Mouse (Mus musculus): ENCODE data around the gene Dlgap1. TPM values are rescaled to one million over a fixed set of nuclear protein-coding genes. Genes with fewer than 3 reads are reported as not detected.

Gene Dlgap1
- polyA plus RNA-seq, 1 experiment from 2014 or later, result 2.9 TPM

DNA sequence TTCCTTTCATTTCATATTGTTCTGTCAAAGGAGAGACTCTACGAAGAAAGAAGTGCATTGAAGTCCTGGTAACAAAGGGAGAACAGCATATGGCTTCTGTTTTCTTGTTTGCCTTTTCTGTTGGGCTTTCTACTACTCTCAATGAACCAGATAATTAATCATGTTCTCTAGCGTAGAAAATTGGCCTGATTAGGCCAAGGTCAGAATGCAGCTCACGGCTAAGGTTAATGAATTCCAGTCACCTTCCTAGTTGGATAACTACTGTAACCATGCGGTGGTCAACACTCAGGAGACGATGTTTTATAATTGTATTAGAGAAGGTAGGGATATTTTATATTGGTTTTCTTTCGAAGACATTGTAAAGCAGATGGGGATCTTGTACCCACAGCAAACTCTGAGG lies 279.4 kb downstream of the Dlgap1 start:
- DNase-seq (ENCODE audit: low spot score) (no peak), ATAC-seq (replicated peaks; ENCODE audit: low FRiP score, low TSS enrichment, low read depth) (no peak)
- H3K4me1 ChIP-seq (replicated peaks; ENCODE audit: control insufficient read depth, insufficient read depth, low read length), result no peaks in the 10 kb centered on the region
- no peaks in the 10 kb centered on the region for H3K36me3 ChIP-seq (ENCODE audit: control insufficient read depth, insufficient read depth, low read length)
- H3K4me3 ChIP-seq (ENCODE audit: low read depth, low read length), result no peak overlapping the region
- WGBS, result 82% methylated on average over 6 of the region's 6 CpGs
- no peaks in the 10 kb centered on the region for H3K9me3 ChIP-seq (ENCODE audit: control insufficient read depth, low read length)
- no peak overlapping the region for H3K4me2 ChIP-seq (ENCODE audit: low read length)
- no peak overlapping the region for H3K9ac ChIP-seq (ENCODE audit: low read length)
- no peak overlapping the region for H3K27ac ChIP-seq (ENCODE audit: low read depth)
- no peaks in the 10 kb centered on the region for H3K27me3 ChIP-seq (replicated peaks; ENCODE audit: control insufficient read depth, insufficient read depth, low read length)

DNA sequence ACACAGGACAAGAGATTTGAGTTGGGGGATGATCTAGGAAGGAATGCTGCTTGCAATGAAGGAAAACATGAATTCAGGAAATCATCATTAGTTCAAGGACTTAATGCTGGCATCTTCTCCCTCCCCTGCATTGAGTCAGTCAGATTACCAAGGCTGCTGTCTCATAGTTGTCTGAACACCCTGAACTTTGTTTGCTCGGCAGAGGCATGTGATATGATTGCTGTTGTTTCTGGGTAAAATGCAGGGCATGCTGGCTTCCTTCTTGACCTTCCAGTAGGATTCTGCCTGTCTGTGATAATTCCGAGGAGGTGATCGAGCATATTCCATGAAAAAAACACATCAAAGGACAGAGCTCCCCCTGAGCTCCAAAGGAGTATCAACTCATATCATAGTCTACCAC lies 283.6 kb downstream of the Dlgap1 start:
- Histone ChIP-seq H3K4me3 (ENCODE audit: low read depth, low read length) (no peak overlapping the region), H3K4me1 (replicated peaks; ENCODE audit: control insufficient read depth, insufficient read depth, low read length) (no peaks in the 10 kb centered on the region), H3K4me2 (ENCODE audit: low read length) (no peak overlapping the region), H3K36me3 (ENCODE audit: control insufficient read depth, insufficient read depth, low read length) (no peaks in the 10 kb centered on the region), H3K9me3 (ENCODE audit: control insufficient read depth, low read length) (no peaks in the 10 kb centered on the region), H3K27ac (ENCODE audit: low read depth) (no peak overlapping the region), H3K27me3 (replicated peaks; ENCODE audit: control insufficient read depth, insufficient read depth, low read length) (no peaks in the 10 kb centered on the region), H3K9ac (ENCODE audit: low read length) (no peak overlapping the region)
- WGBS, result 89% methylated on average over 3 of the region's 3 CpGs
- DNase-seq (ENCODE audit: low spot score) (no peak), ATAC-seq (replicated peaks; ENCODE audit: low FRiP score, low TSS enrichment, low read depth) (no peak)

DNA sequence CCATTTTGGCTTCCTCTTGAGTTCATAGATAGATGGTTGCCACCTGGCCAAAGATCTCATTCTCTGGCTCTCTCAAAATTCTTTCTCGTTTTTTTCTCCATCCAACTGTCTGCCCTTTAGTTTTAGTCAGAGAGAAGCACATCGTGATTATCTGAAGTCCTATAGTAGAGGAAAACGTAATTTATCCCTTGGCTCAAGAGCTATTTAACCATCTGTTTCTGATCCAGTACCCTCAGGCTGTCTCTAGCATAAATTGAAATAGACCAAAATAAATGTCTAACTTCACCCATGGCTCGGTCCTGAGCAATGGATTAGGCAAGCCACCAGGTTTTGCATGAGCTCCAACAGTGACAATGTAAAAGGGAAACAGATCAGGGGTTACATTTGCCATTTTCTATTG lies 287.5 kb downstream of the Dlgap1 start:
- Histone ChIP-seq H3K27ac (ENCODE audit: low read depth) (no peak overlapping the region), H3K9ac (ENCODE audit: low read length) (no peak overlapping the region), H3K27me3 (replicated peaks; ENCODE audit: control insufficient read depth, insufficient read depth, low read length) (no peaks in the 10 kb centered on the region), H3K4me3 (ENCODE audit: low read depth, low read length) (no peak overlapping the region), H3K9me3 (ENCODE audit: control insufficient read depth, low read length) (no peaks in the 10 kb centered on the region), H3K4me2 (ENCODE audit: low read length) (no peak overlapping the region), H3K4me1 (replicated peaks; ENCODE audit: control insufficient read depth, insufficient read depth, low read length) (no peaks in the 10 kb centered on the region), H3K36me3 (ENCODE audit: control insufficient read depth, insufficient read depth, low read length) (no peaks in the 10 kb centered on the region)
- no peak for DNase-seq (ENCODE audit: low spot score)
- WGBS, result 79% methylated on average over 4 of the region's 4 CpGs
- ATAC-seq (replicated peaks; ENCODE audit: low FRiP score, low TSS enrichment, low read depth), result no peak

DNA sequence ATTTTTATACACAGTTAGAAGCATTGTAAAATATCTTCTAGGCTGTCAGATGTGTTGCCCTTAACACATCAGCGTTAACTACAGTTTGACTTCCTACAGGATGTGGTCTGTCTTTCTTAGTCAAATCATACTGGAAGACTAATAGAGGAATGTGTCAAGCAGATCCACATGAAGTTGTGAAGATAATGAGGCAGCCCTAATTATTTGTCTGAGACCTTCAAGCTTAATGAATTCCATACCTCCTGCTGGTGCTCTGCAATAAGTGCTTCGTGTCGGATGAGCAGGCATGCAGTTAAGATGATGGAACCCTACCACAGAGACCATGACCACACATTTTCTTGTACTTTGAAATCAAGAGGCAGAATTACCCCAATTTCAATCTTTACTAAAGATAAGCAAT lies 294.3 kb downstream of the Dlgap1 start:
- H3K4me1 ChIP-seq (replicated peaks; ENCODE audit: control insufficient read depth, insufficient read depth, low read length), result no peaks in the 10 kb centered on the region
- H3K27ac ChIP-seq (ENCODE audit: low read depth), result no peak overlapping the region
- no peak overlapping the region for H3K9ac ChIP-seq (ENCODE audit: low read length)
- no peak overlapping the region for H3K4me3 ChIP-seq (ENCODE audit: low read depth, low read length)
- H3K27me3 ChIP-seq (replicated peaks; ENCODE audit: control insufficient read depth, insufficient read depth, low read length), result no peaks in the 10 kb centered on the region
- no peak for DNase-seq (ENCODE audit: low spot score)
- no peaks in the 10 kb centered on the region for H3K9me3 ChIP-seq (ENCODE audit: control insufficient read depth, low read length)
- ATAC-seq (replicated peaks; ENCODE audit: low FRiP score, low TSS enrichment, low read depth), result no peak
- H3K4me2 ChIP-seq (ENCODE audit: low read length), result no peak overlapping the region
- WGBS, result 90% methylated on average over 3 of the region's 3 CpGs
- no peaks in the 10 kb centered on the region for H3K36me3 ChIP-seq (ENCODE audit: control insufficient read depth, insufficient read depth, low read length)

GRCm38 (mm10) chr17:70272125-70272524 lies 303.3 kb downstream of the Dlgap1 start:
- H3K4me2 ChIP-seq (ENCODE audit: low read length), result no peak overlapping the region
- WGBS, result 74% methylated on average over 2 of the region's 2 CpGs
- no peak overlapping the region for H3K9ac ChIP-seq (ENCODE audit: low read length)
- H3K36me3 ChIP-seq (ENCODE audit: control insufficient read depth, insufficient read depth, low read length), result no peaks in the 10 kb centered on the region
- ATAC-seq (replicated peaks; ENCODE audit: low FRiP score, low TSS enrichment, low read depth) (no peak), DNase-seq (ENCODE audit: low spot score) (no peak)
- no peaks in the 10 kb centered on the region for H3K4me1 ChIP-seq (replicated peaks; ENCODE audit: control insufficient read depth, insufficient read depth, low read length)
- H3K27ac ChIP-seq (ENCODE audit: low read depth), result no peak overlapping the region
- H3K27me3 ChIP-seq (replicated peaks; ENCODE audit: control insufficient read depth, insufficient read depth, low read length), result no peaks in the 10 kb centered on the region
- no peaks in the 10 kb centered on the region for H3K9me3 ChIP-seq (ENCODE audit: control insufficient read depth, low read length)
- H3K4me3 ChIP-seq (ENCODE audit: low read depth, low read length), result no peak overlapping the region

GRCm38 (mm10) chr17:70287708-70288107 lies 318.8 kb downstream of the Dlgap1 start:
- H3K4me2 ChIP-seq (ENCODE audit: low read length), result no peak overlapping the region
- DNase-seq (ENCODE audit: low spot score) (no peak), ATAC-seq (replicated peaks; ENCODE audit: low FRiP score, low TSS enrichment, low read depth) (no peak)
- no peak overlapping the region for H3K9ac ChIP-seq (ENCODE audit: low read length)
- no peaks in the 10 kb centered on the region for H3K9me3 ChIP-seq (ENCODE audit: control insufficient read depth, low read length)
- H3K4me1 ChIP-seq (replicated peaks; ENCODE audit: control insufficient read depth, insufficient read depth, low read length), result no peaks in the 10 kb centered on the region
- H3K27me3 ChIP-seq (replicated peaks; ENCODE audit: control insufficient read depth, insufficient read depth, low read length), result no peaks in the 10 kb centered on the region
- no peak overlapping the region for H3K4me3 ChIP-seq (ENCODE audit: low read depth, low read length)
- no peak overlapping the region for H3K27ac ChIP-seq (ENCODE audit: low read depth)
- H3K36me3 ChIP-seq (ENCODE audit: control insufficient read depth, insufficient read depth, low read length), result no peaks in the 10 kb centered on the region
- WGBS, result 84% methylated on average over 2 of the region's 2 CpGs

DNA sequence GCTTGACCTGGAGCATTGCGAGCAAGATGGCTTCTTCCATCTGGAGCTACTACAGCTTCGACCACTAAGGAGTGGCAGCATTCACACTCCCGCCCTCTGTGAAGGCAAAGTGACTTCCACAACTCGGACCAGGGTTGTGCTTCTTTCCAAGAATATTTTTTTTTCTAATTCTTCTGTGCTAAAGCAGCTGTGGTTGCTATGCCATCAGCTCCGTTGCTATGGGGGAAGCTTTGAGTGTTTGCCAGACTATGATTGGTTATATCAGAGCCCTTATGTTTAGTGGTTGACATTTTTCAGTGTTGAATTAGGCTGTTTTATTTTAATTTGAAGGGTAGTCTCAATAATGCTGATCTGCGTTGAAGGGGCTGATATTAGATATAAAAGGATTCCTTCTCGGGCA lies 325.2 kb downstream of the Dlgap1 start:
- Histone ChIP-seq H3K27me3 (replicated peaks; ENCODE audit: control insufficient read depth, insufficient read depth, low read length) (no peaks in the 10 kb centered on the region), H3K27ac (ENCODE audit: low read depth) (no peak overlapping the region), H3K4me3 (ENCODE audit: low read depth, low read length) (no peak overlapping the region), H3K36me3 (ENCODE audit: control insufficient read depth, insufficient read depth, low read length) (no peaks in the 10 kb centered on the region), H3K4me1 (replicated peaks; ENCODE audit: control insufficient read depth, insufficient read depth, low read length) (no peaks in the 10 kb centered on the region), H3K4me2 (ENCODE audit: low read length) (no peak overlapping the region), H3K9me3 (ENCODE audit: control insufficient read depth, low read length) (no peaks in the 10 kb centered on the region), H3K9ac (ENCODE audit: low read length) (no peak overlapping the region)
- DNase-seq (ENCODE audit: low spot score), result no peak
- 78% methylated on average over 7 of the region's 7 CpGs for WGBS
- ATAC-seq (replicated peaks; ENCODE audit: low FRiP score, low TSS enrichment, low read depth), result no peak

- Histone ChIP-seq H3K27ac (ENCODE audit: low read depth) (no peak overlapping the region), H3K4me1 (replicated peaks; ENCODE audit: control insufficient read depth, insufficient read depth, low read length) (no peaks in the 10 kb centered on the region), H3K27me3 (replicated peaks; ENCODE audit: control insufficient read depth, insufficient read depth, low read length) (no peaks in the 10 kb centered on the region), H3K9me3 (ENCODE audit: control insufficient read depth, low read length) (no peaks in the 10 kb centered on the region), H3K9ac (ENCODE audit: low read length) (no peak overlapping the region), H3K36me3 (ENCODE audit: control insufficient read depth, insufficient read depth, low read length) (no peaks in the 10 kb centered on the region), H3K4me2 (ENCODE audit: low read length) (no peak overlapping the region), H3K4me3 (ENCODE audit: low read depth, low read length) (no peak overlapping the region)
- 66% methylated on average over 9 of the region's 9 CpGs for WGBS
- ATAC-seq (replicated peaks; ENCODE audit: low FRiP score, low TSS enrichment, low read depth) (no peak), DNase-seq (ENCODE audit: low spot score) (no peak)
Measured at GRCm38 (mm10) chr17:70301941-70302478, 333.1 kb downstream of the Dlgap1 start.

- 77% methylated on average over 2 of the region's 2 CpGs for WGBS
- H3K9ac ChIP-seq (ENCODE audit: low read length), result no peak overlapping the region
- no peak overlapping the region for H3K4me2 ChIP-seq (ENCODE audit: low read length)
- H3K36me3 ChIP-seq (ENCODE audit: control insufficient read depth, insufficient read depth, low read length), result no peaks in the 10 kb centered on the region
- H3K27me3 ChIP-seq (replicated peaks; ENCODE audit: control insufficient read depth, insufficient read depth, low read length), result no peaks in the 10 kb centered on the region
- no peaks in the 10 kb centered on the region for H3K4me1 ChIP-seq (replicated peaks; ENCODE audit: control insufficient read depth, insufficient read depth, low read length)
- ATAC-seq (replicated peaks; ENCODE audit: low FRiP score, low TSS enrichment, low read depth) (no peak), DNase-seq (ENCODE audit: low spot score) (no peak)
- no peak overlapping the region for H3K4me3 ChIP-seq (ENCODE audit: low read depth, low read length)
- H3K27ac ChIP-seq (ENCODE audit: low read depth), result no peak overlapping the region
- H3K9me3 ChIP-seq (ENCODE audit: control insufficient read depth, low read length), result no peaks in the 10 kb centered on the region
Measured at GRCm38 (mm10) chr17:70302656-70303055, 333.8 kb downstream of the Dlgap1 start.
